Mouse (Mus musculus) 3134 (cell line): ENCODE measurements around the gene Slc10a6.

ENCODE experiments used
- DNase-seq: peaks from one replicate; pipeline ENCODE4 v3.0.0-alpha.2; 2011; ENCODE audit warnings: low spot score; ENCODE audit not compliant: insufficient read length; ENCODE audit errors: extremely low read depth

The Slc10a6 gene

GRCm38 (mm10) chr5:103560546-103560945, 68.7 kb downstream of the Slc10a6 start:
- no peak for DNase-seq
